Mouse (Mus musculus) hindbrain, embryonic 13.5 days (tissue): ENCODE measurements around the gene Igfbp1. TPM values are rescaled to one million over a fixed set of nuclear protein-coding genes. Genes with fewer than 3 reads are reported as not detected.

Experiments
- ATAC-seq: fragments of 200-750 bp; cut with Nextera tagmentation; 2 replicates; pipeline ENCODE4 v1.8.0; 2017; ENCODE audit warnings: moderate TSS enrichment; ENCODE audit not compliant: low FRiP score
- H3K27ac ChIP-seq: fragments of 300-500 bp; sonication (generic); 2 replicates; pipeline ENCODE4 v1.5.1; 2015; ENCODE audit warnings: inconsistent platforms, mild to moderate bottlenecking, moderate library complexity
- H3K27me3 ChIP-seq: fragments of 300-500 bp; sonication (generic); 2 replicates; pipeline ENCODE4 v1.6.1; 2015; ENCODE audit warnings: mild to moderate bottlenecking, inconsistent platforms
- H3K36me3 ChIP-seq: fragments of 300-500 bp; sonication (generic); 2 replicates; pipeline ENCODE4 v1.6.1; 2015; ENCODE audit warnings: mild to moderate bottlenecking, inconsistent platforms
- H3K4me1 ChIP-seq: fragments of 300-500 bp; sonication (generic); replicated peaks from 2 replicates; pipeline ENCODE4 v1.6.1; 2015; ENCODE audit warnings: inconsistent platforms
- H3K4me2 ChIP-seq: fragments of 300-500 bp; sonication (generic); 2 replicates; pipeline ENCODE4 v1.6.1; 2015; ENCODE audit warnings: inconsistent platforms, mild to moderate bottlenecking, moderate library complexity
- H3K4me3 ChIP-seq: fragments of 300-500 bp; sonication (generic); 2 replicates; pipeline ENCODE4 v1.5.1; 2015; ENCODE audit warnings: mild to moderate bottlenecking, inconsistent platforms
- H3K9ac ChIP-seq: fragments of 300-500 bp; sonication (generic); 2 replicates; pipeline ENCODE4 v1.6.1; 2015; ENCODE audit warnings: mild to moderate bottlenecking, inconsistent platforms
- H3K9me3 ChIP-seq: fragments of 300-500 bp; sonication (generic); 2 replicates; pipeline ENCODE4 v1.6.1; 2016; ENCODE audit warnings: inconsistent platforms
- WGBS: fragments of 180-500 bp; shearing (Covaris S2); methylation state at CpG from one replicate; pipeline ENCODE4 v1.1.7; 2015; 5-methylcytosine and 5-hydroxymethylcytosine counted together
- polyA plus RNA-seq: library from polyadenylated mRNA; unstranded; fragments of >200 nt; fragmentation: Nextera tagmentation; extraction: Ambion mirVana; gene quantifications from 2 replicates; pipeline ENCODE4 v1.2.1, GENCODE M21; 2015

The Igfbp1 gene
- polyA plus RNA-seq: 0.10 TPM in 1 of 2 replicates, not detected in the other

DNA sequence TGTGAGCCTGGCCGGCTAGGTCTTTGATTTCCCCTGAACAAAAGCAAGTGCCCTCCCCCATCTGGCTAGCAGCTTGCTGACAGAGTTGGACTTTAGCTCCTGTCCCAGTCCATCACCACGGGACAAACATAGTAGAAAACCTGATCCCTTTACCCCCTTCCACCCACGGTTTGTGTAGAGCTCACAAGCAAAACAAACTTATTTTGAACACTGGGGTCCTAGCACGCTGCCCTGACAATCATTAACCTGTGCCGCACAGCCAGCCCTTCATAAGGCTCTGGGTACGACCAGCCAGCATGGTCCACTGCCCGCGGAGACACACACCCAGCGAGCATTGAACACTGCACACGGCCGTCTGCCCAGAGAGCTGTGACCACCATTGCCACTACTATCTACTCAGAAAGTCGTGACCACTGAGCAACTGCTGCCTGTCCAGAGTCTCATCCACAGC lies at the start of gene Igfbp1:
Gene Igfbp1, plus strand, starts transcription at position 292 of the 451 bp plus-strand sequence.
- no peak within 1 kb of the TSS for H3K27ac ChIP-seq
- no peak within 1 kb of the TSS for H3K4me2 ChIP-seq
- 32% methylated on average over 12 of the region's 12 CpGs for WGBS
- H3K4me1 ChIP-seq: no peaks in the 10 kb centered on the region
- H3K27me3 ChIP-seq: no peaks in the 10 kb centered on the region
- no peaks in the 10 kb centered on the region for H3K9me3 ChIP-seq
- H3K9ac ChIP-seq: no peak within 1 kb of the TSS
- no peak within 1 kb of the TSS for H3K4me3 ChIP-seq
- H3K36me3 ChIP-seq: no peaks in the 10 kb centered on the region
- ATAC-seq: no peak; the same call in 1 of the 2 replicates

DNA sequence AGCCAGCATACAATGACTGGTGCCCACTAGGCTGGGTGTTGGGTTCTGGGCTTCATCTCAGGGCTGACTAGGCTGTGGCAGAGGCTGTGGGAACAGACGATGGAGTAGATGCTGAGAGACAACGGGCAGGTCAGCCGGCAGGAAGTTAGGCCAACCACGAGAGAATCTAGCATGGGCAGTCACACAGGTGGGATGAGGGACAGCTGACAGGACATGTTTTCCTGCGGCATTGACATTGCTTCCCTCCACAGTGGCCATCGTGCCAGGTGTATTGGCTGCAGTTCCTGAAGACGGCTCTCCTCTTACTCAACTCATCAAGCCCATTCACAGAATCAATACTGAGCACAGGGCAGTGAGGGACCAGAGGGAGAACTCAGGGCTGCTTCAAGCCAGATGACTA lies 49.6 kb upstream of the Igfbp1 start:
- Histone ChIP-seq H3K27me3 (no peaks in the 10 kb centered on the region), H3K4me3 (no peak overlapping the region), H3K4me1 (no peaks in the 10 kb centered on the region; the same call in 1 of the 2 replicates), H3K9ac (no peak overlapping the region), H3K9me3 (no peaks in the 10 kb centered on the region), H3K27ac (no peak overlapping the region), H3K36me3 (peaks cover 44% of the 10 kb centered on the region), H3K4me2 (no peak overlapping the region)
- ATAC-seq: no peak
- WGBS: 88% methylated on average over 7 of the region's 7 CpGs

DNA sequence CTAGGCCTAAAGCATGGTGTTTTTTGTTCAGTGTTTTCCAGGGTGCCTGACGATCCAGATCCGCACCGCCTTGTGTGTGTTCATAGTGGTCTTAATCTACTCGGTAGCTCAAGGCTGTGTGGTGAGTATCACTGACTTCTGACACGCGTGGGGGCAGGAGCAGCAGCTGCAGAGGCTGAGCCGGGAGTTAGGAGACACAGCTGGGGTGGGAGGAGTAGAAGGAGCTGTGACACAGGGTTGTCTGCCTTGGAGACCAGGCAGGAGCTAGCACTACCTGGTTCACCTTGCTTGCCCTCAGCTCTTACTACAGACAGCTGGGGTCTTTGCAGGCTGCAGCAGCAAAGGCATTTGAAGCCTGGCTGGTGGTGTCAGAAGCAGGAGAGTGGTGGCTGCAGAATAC lies 48.1 kb upstream of the Igfbp1 start:
- Histone ChIP-seq H3K9me3 (no peaks in the 10 kb centered on the region), H3K27me3 (no peaks in the 10 kb centered on the region), H3K36me3 (peaks cover 42% of the 10 kb centered on the region), H3K4me1 (no peaks in the 10 kb centered on the region; the same call in 1 of the 2 replicates), H3K4me3 (no peak overlapping the region), H3K4me2 (no peak overlapping the region), H3K27ac (no peak overlapping the region), H3K9ac (no peak overlapping the region)
- no peak; the same call in 1 of the 2 replicates for ATAC-seq
- WGBS: 75% methylated on average over 7 of the region's 7 CpGs

DNA sequence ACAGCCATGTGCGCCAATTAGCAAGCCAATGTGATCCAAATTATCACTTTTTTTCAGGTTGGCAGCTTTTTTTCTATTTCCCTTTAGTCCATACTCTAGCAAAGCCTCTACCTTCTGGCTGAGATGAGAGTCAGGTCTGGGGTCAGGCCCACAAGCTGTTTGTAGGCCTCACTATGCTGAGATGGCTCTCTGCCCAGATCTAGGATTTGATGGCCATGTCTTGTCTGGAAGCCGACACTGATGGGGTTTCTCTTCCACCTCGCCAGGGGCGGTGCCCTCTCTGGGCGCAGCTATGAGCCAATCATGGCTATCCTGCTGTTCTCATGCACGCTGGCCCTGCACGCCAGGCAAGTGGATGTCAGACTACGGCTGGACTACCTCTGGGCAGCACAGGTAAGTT lies 47.1 kb upstream of the Igfbp1 start:
- Histone ChIP-seq H3K4me1 (no peaks in the 10 kb centered on the region; the same call in 1 of the 2 replicates), H3K4me2 (no peak overlapping the region), H3K27ac (no peak overlapping the region), H3K9ac (no peak overlapping the region), H3K4me3 (no peak overlapping the region), H3K27me3 (no peaks in the 10 kb centered on the region), H3K9me3 (no peaks in the 10 kb centered on the region), H3K36me3 (peaks cover 35% of the 10 kb centered on the region)
- 85% methylated on average over 8 of the region's 8 CpGs for WGBS
- ATAC-seq: no peak

DNA sequence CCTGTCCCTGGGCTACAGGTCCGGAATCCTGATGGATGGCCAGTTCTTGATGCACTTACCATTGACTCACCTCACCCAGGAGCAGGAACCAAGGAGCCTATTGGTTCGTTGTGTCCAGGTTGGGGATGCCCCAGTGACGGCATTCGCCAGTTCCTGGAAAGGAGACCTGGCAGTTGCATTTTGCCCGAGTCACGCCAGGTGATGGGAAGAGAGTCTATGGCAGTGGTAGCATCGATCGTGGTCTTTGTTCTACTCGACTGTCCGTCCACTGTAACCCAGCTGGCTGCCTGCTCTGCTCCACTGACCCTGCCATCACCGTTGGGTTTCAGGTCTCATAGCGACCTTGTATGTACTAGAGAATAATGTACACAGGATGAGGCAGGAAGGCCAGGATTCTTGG lies 45.2 kb upstream of the Igfbp1 start:
- WGBS: 94% methylated on average over 12 of the region's 12 CpGs
- no peak overlapping the region for H3K27ac ChIP-seq
- no peak overlapping the region for H3K9ac ChIP-seq
- H3K4me1 ChIP-seq: no peaks in the 10 kb centered on the region; the same call in 1 of the 2 replicates
- no peak overlapping the region for H3K4me3 ChIP-seq
- no peaks in the 10 kb centered on the region for H3K27me3 ChIP-seq
- H3K4me2 ChIP-seq: no peak overlapping the region
- H3K36me3 ChIP-seq: peaks cover 23% of the 10 kb centered on the region
- ATAC-seq: no peak
- H3K9me3 ChIP-seq: no peaks in the 10 kb centered on the region

DNA sequence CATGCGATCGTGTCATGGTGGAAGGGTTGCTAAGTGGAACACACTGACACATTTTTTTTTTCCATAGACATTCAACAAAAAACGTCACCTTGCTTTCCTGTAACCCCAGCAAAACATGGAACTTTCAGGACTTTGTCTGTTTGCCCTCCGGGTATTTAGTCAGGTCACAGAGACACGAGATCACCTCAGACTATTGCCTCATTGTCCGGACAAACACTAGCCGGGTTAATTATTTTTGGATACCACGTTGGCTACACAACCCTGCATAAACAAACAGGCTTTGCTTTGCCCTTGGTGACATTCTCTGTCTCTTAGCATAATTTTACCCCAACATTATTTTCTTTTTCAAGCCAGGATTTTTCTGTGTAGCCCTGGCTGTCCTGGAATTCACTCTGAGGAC lies 44.5 kb upstream of the Igfbp1 start:
- H3K27ac ChIP-seq: no peak overlapping the region
- no peaks in the 10 kb centered on the region for H3K27me3 ChIP-seq
- no peaks in the 10 kb centered on the region; the same call in 1 of the 2 replicates for H3K4me1 ChIP-seq
- no peak overlapping the region for H3K4me3 ChIP-seq
- no peak overlapping the region for H3K9ac ChIP-seq
- H3K9me3 ChIP-seq: no peaks in the 10 kb centered on the region
- no peak for ATAC-seq
- H3K36me3 ChIP-seq: peaks cover 23% of the 10 kb centered on the region
- WGBS: 84% methylated on average over 8 of the region's 8 CpGs
- no peak overlapping the region for H3K4me2 ChIP-seq

DNA sequence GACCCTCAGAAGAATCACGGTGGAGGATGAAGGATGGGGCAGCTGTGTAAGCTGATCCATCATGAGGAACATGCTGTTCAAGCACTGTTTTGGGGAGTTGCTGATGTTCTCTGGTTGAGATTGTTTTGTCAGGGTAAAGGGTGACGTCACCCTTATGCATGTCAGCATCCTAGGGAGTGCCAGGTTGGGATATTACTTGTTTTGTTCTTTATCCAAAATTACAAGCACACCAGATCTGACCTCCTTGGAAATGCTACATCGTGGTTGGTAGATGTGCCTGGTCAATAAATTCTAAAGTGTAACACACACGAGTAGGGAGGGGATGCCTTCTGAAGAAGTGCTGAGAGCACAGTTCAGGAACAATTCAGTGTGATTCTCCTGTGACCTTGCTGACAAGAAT lies 41.2 kb upstream of the Igfbp1 start:
- no peaks in the 10 kb centered on the region for H3K9me3 ChIP-seq
- H3K4me2 ChIP-seq: no peak overlapping the region
- peaks cover 9% of the 10 kb centered on the region for H3K36me3 ChIP-seq
- no peak overlapping the region for H3K27ac ChIP-seq
- no peaks in the 10 kb centered on the region for H3K27me3 ChIP-seq
- 79% methylated on average over 4 of the region's 4 CpGs for whole genome bisulfite sequencing
- no peak for ATAC-seq
- H3K4me1 ChIP-seq: peaks cover 14% of the 10 kb centered on the region
- no peak overlapping the region for H3K9ac ChIP-seq
- H3K4me3 ChIP-seq: no peak overlapping the region

DNA sequence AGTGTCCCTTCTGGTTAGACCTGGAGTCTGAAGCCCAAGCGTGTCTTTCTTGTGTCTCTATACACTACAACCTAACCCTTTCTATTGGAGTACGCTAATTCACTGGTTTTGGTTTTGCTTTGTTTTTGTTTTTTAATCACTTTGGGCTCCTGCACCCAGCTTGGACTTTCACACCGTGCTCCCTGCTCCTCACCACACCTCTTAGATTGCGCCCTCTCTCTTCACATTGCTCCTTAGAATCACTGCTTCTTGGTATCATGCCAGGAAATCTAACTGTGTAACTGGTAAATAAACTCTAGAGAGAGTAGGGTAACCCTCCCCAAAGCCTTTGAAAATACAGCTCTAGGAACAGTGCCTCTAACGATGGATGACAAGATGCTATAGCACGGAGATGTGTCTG lies 39.4 kb upstream of the Igfbp1 start:
- H3K9ac ChIP-seq: no peak overlapping the region
- peaks cover 14% of the 10 kb centered on the region for H3K4me1 ChIP-seq
- no peak overlapping the region for H3K27ac ChIP-seq
- no peaks in the 10 kb centered on the region for H3K27me3 ChIP-seq
- 88% methylated on average over 6 of the region's 6 CpGs for WGBS
- H3K4me3 ChIP-seq: no peak overlapping the region
- H3K4me2 ChIP-seq: no peak overlapping the region
- H3K36me3 ChIP-seq: no peaks in the 10 kb centered on the region; the same call in 1 of the 2 replicates
- H3K9me3 ChIP-seq: no peaks in the 10 kb centered on the region
- ATAC-seq: no peak

DNA sequence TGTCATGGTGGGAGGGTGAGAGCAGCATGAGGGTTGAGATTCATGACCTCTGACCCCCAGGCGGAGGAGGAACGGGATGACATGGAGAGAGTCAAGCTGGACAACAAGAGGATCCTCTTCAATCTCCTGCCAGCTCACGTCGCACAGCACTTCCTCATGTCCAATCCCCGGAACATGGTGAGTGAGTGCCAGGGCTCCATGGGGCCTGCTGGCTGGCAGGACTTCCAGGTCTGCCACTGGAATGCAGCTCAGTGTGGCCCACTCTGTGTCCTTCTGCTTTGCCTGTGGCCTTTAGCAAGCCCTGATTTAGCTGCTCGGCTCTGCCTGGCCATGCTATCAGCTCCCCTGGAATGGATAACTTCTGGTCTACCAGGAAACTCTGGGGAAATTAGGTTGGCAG lies 37.4 kb upstream of the Igfbp1 start:
- ATAC-seq: no peak
- Histone ChIP-seq H3K27me3 (no peaks in the 10 kb centered on the region), H3K4me1 (peaks cover 25% of the 10 kb centered on the region), H3K9ac (no peak overlapping the region), H3K9me3 (no peaks in the 10 kb centered on the region), H3K36me3 (peaks cover 3% of the 10 kb centered on the region; the same call in 1 of the 2 replicates), H3K27ac (peak overlapping the region; percentile 69), H3K4me3 (no peak overlapping the region), H3K4me2 (no peak overlapping the region)
- 79% methylated on average over 6 of the region's 6 CpGs for WGBS

DNA sequence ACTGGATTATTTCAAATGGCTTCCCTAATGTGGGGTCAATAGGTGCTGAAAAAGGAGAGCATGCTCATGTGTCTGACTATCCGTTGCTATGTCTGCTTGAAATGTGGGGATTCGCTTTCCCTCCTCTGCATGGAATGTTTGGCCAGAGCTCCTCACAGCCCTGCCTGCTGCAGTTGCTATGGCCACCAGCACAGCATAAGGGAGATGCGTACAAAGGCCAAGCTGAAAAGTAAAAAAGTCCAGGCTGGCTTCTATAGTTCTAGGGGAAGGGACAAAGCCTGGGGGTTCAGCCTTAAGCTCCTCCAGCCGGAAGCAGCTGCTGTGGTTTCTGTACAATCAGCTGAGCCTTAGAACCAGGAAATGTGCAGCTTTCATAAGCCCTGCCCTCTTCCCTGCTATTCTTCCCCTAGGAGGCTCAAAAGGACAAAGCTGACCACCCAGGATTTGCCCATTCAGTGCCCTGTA lies 36.9 kb upstream of the Igfbp1 start:
- Histone ChIP-seq H3K4me2 (no peak overlapping the region), H3K9me3 (no peaks in the 10 kb centered on the region), H3K4me3 (no peak overlapping the region), H3K27ac (peak overlapping the region; percentile 69), H3K9ac (no peak overlapping the region), H3K27me3 (no peaks in the 10 kb centered on the region), H3K36me3 (peaks cover 7% of the 10 kb centered on the region), H3K4me1 (peaks cover 25% of the 10 kb centered on the region)
- 30% methylated on average over 4 of the region's 4 CpGs for WGBS
- ATAC-seq: peak; percentile 67

DNA sequence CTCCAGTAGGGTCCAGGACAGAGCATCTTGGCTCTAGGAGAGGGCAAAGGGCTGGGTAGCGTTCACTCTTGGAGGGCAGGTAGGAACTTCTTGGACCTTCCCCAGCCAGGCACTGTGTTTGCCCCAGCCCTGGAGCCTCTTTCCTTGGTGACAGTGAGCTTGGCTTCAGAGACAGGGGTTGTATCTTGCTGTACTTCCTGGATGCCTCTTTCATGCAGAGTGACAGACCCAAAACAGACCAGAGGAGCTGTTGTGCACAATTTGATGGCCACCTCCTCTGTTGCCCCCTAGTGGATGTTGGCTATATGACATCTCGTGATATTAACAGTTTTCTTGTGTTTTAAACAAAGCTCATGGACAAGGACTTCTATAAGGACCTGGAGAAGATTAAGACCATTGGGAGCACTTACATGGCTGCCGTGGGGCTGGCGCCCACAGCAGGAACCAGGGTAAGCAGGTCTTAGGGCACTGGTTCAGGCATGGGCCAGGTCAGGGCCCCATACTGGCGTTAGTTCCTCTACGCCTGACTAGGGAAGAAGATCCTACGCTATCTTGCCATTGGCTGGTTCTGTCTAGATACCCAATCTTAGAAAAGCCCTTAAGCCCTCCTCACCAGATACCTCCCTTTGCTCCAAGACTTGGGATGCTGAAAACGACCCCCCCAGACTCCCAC lies 35.9 kb upstream of the Igfbp1 start:
- Histone ChIP-seq H3K4me2 (no peak overlapping the region), H3K27me3 (no peaks in the 10 kb centered on the region), H3K9me3 (no peaks in the 10 kb centered on the region), H3K4me1 (peaks cover 25% of the 10 kb centered on the region), H3K36me3 (peaks cover 10% of the 10 kb centered on the region), H3K4me3 (no peak overlapping the region), H3K9ac (no peak overlapping the region), H3K27ac (0 out of 2 replicates have a peak overlapping the region, but pooled peaks have one; percentile 69)
- WGBS: 83% methylated on average over 8 of the region's 8 CpGs
- peak; percentile 37; the same call in 1 of the 2 replicates for ATAC-seq

DNA sequence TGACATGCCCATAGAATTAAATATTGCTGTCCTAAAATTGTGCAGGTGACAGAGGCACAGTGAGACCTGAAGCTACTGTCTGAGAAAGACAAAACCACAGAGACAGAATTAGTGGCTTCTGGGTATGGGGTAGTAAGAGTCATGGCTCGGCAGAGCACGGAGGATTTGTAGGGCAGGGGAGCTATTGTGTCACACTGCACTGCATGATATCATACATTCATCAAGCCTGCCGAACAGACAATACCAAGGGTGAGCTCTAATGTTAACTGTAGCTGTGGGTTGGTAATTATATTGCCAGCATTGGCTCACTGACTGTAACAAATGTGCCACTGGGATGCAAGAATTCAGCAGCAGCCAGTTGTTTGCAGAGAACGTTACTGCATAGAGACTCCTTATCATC lies 33.2 kb upstream of the Igfbp1 start:
- peaks cover 25% of the 10 kb centered on the region for H3K36me3 ChIP-seq
- ATAC-seq: no peak
- no peaks in the 10 kb centered on the region for H3K27me3 ChIP-seq
- H3K27ac ChIP-seq: peak overlapping the region; percentile 2; the same call in 1 of the 2 replicates
- no peaks in the 10 kb centered on the region for H3K9me3 ChIP-seq
- no peak overlapping the region for H3K4me3 ChIP-seq
- WGBS: 40% methylated on average over 4 of the region's 4 CpGs
- peaks cover 25% of the 10 kb centered on the region for H3K4me1 ChIP-seq
- no peak overlapping the region for H3K4me2 ChIP-seq
- no peak overlapping the region for H3K9ac ChIP-seq

DNA sequence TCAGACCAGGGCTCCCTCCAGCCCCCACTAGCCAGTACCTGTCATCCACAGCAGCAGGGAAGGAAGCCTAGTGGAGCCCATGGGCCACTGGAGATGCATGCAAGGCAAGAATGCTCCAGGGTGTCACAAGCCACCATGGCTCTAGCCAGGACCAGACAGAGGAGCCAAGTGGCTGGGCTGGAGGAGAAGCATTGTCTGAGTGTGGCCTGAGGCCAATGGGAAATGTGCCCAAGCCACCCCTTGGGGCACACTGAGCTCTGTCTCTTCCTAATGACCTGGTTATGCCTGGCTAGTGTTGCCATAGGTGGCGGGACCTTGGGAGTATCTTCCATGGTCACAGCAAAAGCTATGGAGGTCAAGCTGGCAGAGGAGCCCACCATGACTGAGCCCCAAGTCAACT lies 27.9 kb upstream of the Igfbp1 start:
- H3K27me3 ChIP-seq: no peaks in the 10 kb centered on the region
- H3K4me3 ChIP-seq: no peak overlapping the region
- WGBS: 100% methylated on average over 1 of the region's 1 CpGs
- H3K9me3 ChIP-seq: no peaks in the 10 kb centered on the region
- H3K4me2 ChIP-seq: no peak overlapping the region
- no peak overlapping the region for H3K9ac ChIP-seq
- H3K27ac ChIP-seq: no peak overlapping the region
- 0 out of 2 replicates have a peak, but pooled peaks cover 4% of the 10 kb centered on the region for H3K4me1 ChIP-seq
- no peak for ATAC-seq
- H3K36me3 ChIP-seq: peaks cover 47% of the 10 kb centered on the region
